Mouse (Mus musculus): ENCODE results near the gene Sgsm1. TPM values are rescaled to one million over a fixed set of nuclear protein-coding genes. Genes with fewer than 3 reads are reported as not detected.

The Sgsm1 gene
- polyA plus RNA-seq, 1 experiment from 2014 or later = 0.45 TPM

GRCm38 (mm10) chr5:113219876-113220275 is 90.7 kb downstream of the Sgsm1 start:
- Histone ChIP-seq H3K27me3 (ENCODE audit: insufficient read depth, low read length) (0 out of 2 replicates have a peak, but pooled peaks cover 2% of the 10 kb centered on the region), H3K27ac (ENCODE audit: low read depth) (peak overlapping the region; percentile 90), H3K9me3 (ENCODE audit: low read length) (no peaks in the 10 kb centered on the region), H3K36me3 (replicated peaks; ENCODE audit: insufficient read depth, low read length) (no peaks in the 10 kb centered on the region), H3K4me2 (ENCODE audit: low read depth, low read length) (peak overlapping the region; percentile 93), H3K4me1 (ENCODE audit: insufficient read depth) (peaks cover 14% of the 10 kb centered on the region), H3K9ac (replicated peaks) (no peak overlapping the region), H3K4me3 (ENCODE audit: low read depth, low read length) (peak overlapping the region; percentile 64; the same call in 1 of the 2 replicates)
- 48% methylated on average over 7 of the region's 7 CpGs for WGBS (ENCODE audit: insufficient replicate concordance)
- ATAC-seq (no peak), DNase-seq (no peak)
- TF ChIP-seq CTCF (IDR thresholded peaks at IDR 0.05; ENCODE audit: low read depth) (no peak), EP300 (IDR thresholded peaks at IDR 0.05; ENCODE audit: low read depth) (no peak)

GRCm38 (mm10) chr5:113219450-113219849 is 91.1 kb downstream of the Sgsm1 start:
- Histone ChIP-seq H3K27me3 (ENCODE audit: insufficient read depth, low read length) (0 out of 2 replicates have a peak, but pooled peaks cover 2% of the 10 kb centered on the region), H3K27ac (ENCODE audit: low read depth) (peak overlapping the region; percentile 90), H3K4me1 (ENCODE audit: insufficient read depth) (peaks cover 14% of the 10 kb centered on the region), H3K9me3 (ENCODE audit: low read length) (no peaks in the 10 kb centered on the region), H3K9ac (replicated peaks) (no peak overlapping the region), H3K36me3 (replicated peaks; ENCODE audit: insufficient read depth, low read length) (no peaks in the 10 kb centered on the region), H3K4me3 (ENCODE audit: low read depth, low read length) (no peak overlapping the region), H3K4me2 (ENCODE audit: low read depth, low read length) (peak overlapping the region; percentile 47)
- TF ChIP-seq CTCF (IDR thresholded peaks at IDR 0.05; ENCODE audit: low read depth) (no peak), EP300 (IDR thresholded peaks at IDR 0.05; ENCODE audit: low read depth) (no peak)
- no peak for ATAC-seq
- 73% methylated on average over 6 of the region's 6 CpGs for WGBS (ENCODE audit: insufficient replicate concordance)
- DNase-seq = no peak

GRCm38 (mm10) chr5:113218617-113219235 is 91.9 kb downstream of the Sgsm1 start:
- DNase-seq = no peak
- Histone ChIP-seq H3K4me3 (ENCODE audit: low read depth, low read length) (no peak overlapping the region), H3K4me2 (ENCODE audit: low read depth, low read length) (peak overlapping the region; percentile 47), H3K27me3 (ENCODE audit: insufficient read depth, low read length) (0 out of 2 replicates have a peak, but pooled peaks cover 2% of the 10 kb centered on the region), H3K9me3 (ENCODE audit: low read length) (no peaks in the 10 kb centered on the region), H3K36me3 (replicated peaks; ENCODE audit: insufficient read depth, low read length) (no peaks in the 10 kb centered on the region), H3K27ac (ENCODE audit: low read depth) (peak overlapping the region; percentile 90), H3K9ac (replicated peaks) (peak overlapping the region; percentile 16; the same call in 1 of the 2 replicates), H3K4me1 (ENCODE audit: insufficient read depth) (peaks cover 14% of the 10 kb centered on the region)
- TF ChIP-seq EP300 (IDR thresholded peaks at IDR 0.05; ENCODE audit: low read depth) = no peak
- no peak for TF ChIP-seq CTCF (IDR thresholded peaks at IDR 0.05; ENCODE audit: low read depth)
- 52% methylated on average over 17 of the region's 17 CpGs for WGBS (ENCODE audit: insufficient replicate concordance)
- ATAC-seq = no peak

GRCm38 (mm10) chr5:113217076-113217475 is 93.5 kb downstream of the Sgsm1 start:
- DNase-seq (no peak), ATAC-seq (no peak)
- H3K4me1 ChIP-seq (ENCODE audit: insufficient read depth) = peaks cover 14% of the 10 kb centered on the region
- 65% methylated on average over 12 of the region's 12 CpGs for WGBS (ENCODE audit: insufficient replicate concordance)
- TF ChIP-seq CTCF (IDR thresholded peaks at IDR 0.05; ENCODE audit: low read depth) (no peak), EP300 (IDR thresholded peaks at IDR 0.05; ENCODE audit: low read depth) (no peak)
- H3K9me3 ChIP-seq (ENCODE audit: low read length) = no peaks in the 10 kb centered on the region
- H3K36me3 ChIP-seq (replicated peaks; ENCODE audit: insufficient read depth, low read length) = no peaks in the 10 kb centered on the region
- no peak overlapping the region for H3K4me3 ChIP-seq (ENCODE audit: low read depth, low read length)
- H3K9ac ChIP-seq (replicated peaks) = no peak overlapping the region
- no peak overlapping the region for H3K4me2 ChIP-seq (ENCODE audit: low read depth, low read length)
- H3K27me3 ChIP-seq (ENCODE audit: insufficient read depth, low read length) = 0 out of 2 replicates have a peak, but pooled peaks cover 2% of the 10 kb centered on the region
- no peak overlapping the region for H3K27ac ChIP-seq (ENCODE audit: low read depth)

- Histone ChIP-seq H3K27ac (ENCODE audit: low read depth) (0 out of 2 replicates have a peak overlapping the region, but pooled peaks have one; percentile 34), H3K27me3 (ENCODE audit: insufficient read depth, low read length) (0 out of 2 replicates have a peak, but pooled peaks cover 2% of the 10 kb centered on the region), H3K9ac (replicated peaks) (no peak overlapping the region), H3K4me1 (ENCODE audit: insufficient read depth) (peaks cover 14% of the 10 kb centered on the region), H3K9me3 (ENCODE audit: low read length) (no peaks in the 10 kb centered on the region), H3K4me3 (ENCODE audit: low read depth, low read length) (no peak overlapping the region), H3K36me3 (replicated peaks; ENCODE audit: insufficient read depth, low read length) (no peaks in the 10 kb centered on the region), H3K4me2 (ENCODE audit: low read depth, low read length) (no peak overlapping the region)
- TF ChIP-seq CTCF (IDR thresholded peaks at IDR 0.05; ENCODE audit: low read depth) (no peak), EP300 (IDR thresholded peaks at IDR 0.05; ENCODE audit: low read depth) (no peak)
- WGBS (ENCODE audit: insufficient replicate concordance) = 66% methylated on average over 14 of the region's 14 CpGs
- peak; percentile 23 for ATAC-seq
- DNase-seq = peak; percentile 41
Observed at GRCm38 (mm10) chr5:113216328-113216960, 94.1 kb downstream of the Sgsm1 start.

GRCm38 (mm10) chr5:113215610-113216011 is 95.0 kb downstream of the Sgsm1 start:
- H3K4me2 ChIP-seq (ENCODE audit: low read depth, low read length) = no peak overlapping the region
- H3K9ac ChIP-seq (replicated peaks) = no peak overlapping the region
- H3K27me3 ChIP-seq (ENCODE audit: insufficient read depth, low read length) = 0 out of 2 replicates have a peak, but pooled peaks cover 1% of the 10 kb centered on the region
- H3K27ac ChIP-seq (ENCODE audit: low read depth) = no peak overlapping the region
- H3K36me3 ChIP-seq (replicated peaks; ENCODE audit: insufficient read depth, low read length) = no peaks in the 10 kb centered on the region
- WGBS (ENCODE audit: insufficient replicate concordance) = 76% methylated on average over 9 of the region's 9 CpGs
- no peak for DNase-seq
- TF ChIP-seq CTCF (IDR thresholded peaks at IDR 0.05; ENCODE audit: low read depth) (no peak), EP300 (IDR thresholded peaks at IDR 0.05; ENCODE audit: low read depth) (no peak)
- no peak for ATAC-seq
- H3K9me3 ChIP-seq (ENCODE audit: low read length) = no peaks in the 10 kb centered on the region
- no peak overlapping the region for H3K4me3 ChIP-seq (ENCODE audit: low read depth, low read length)
- H3K4me1 ChIP-seq (ENCODE audit: insufficient read depth) = peaks cover 10% of the 10 kb centered on the region
